Mouse (Mus musculus) ES-E14 (cell line): ENCODE data around the gene Tmem151a.

ENCODE experiments used
- CHD2 ChIP-seq: IDR thresholded peaks from 2 replicates; pipeline ENCODE4 v1.6.1; 2014; ENCODE audit warnings: mild to moderate bottlenecking, low read depth, low read length, inconsistent platforms
- HCFC1 ChIP-seq: IDR thresholded peaks from 2 replicates; pipeline ENCODE4 v1.6.1; 2012; ENCODE audit warnings: low read length, inconsistent platforms, borderline replicate concordance; ENCODE audit not compliant: insufficient read depth
- ZC3H11A ChIP-seq: IDR thresholded peaks from 2 replicates; pipeline ENCODE4 v1.6.1; 2012; ENCODE audit warnings: low read depth, mild to moderate bottlenecking, inconsistent platforms, low read length, borderline replicate concordance
- ZNF384 ChIP-seq: IDR thresholded peaks from 2 replicates; pipeline ENCODE4 v1.6.1; 2012; ENCODE audit warnings: low read depth, low read length, inconsistent platforms

DNA sequence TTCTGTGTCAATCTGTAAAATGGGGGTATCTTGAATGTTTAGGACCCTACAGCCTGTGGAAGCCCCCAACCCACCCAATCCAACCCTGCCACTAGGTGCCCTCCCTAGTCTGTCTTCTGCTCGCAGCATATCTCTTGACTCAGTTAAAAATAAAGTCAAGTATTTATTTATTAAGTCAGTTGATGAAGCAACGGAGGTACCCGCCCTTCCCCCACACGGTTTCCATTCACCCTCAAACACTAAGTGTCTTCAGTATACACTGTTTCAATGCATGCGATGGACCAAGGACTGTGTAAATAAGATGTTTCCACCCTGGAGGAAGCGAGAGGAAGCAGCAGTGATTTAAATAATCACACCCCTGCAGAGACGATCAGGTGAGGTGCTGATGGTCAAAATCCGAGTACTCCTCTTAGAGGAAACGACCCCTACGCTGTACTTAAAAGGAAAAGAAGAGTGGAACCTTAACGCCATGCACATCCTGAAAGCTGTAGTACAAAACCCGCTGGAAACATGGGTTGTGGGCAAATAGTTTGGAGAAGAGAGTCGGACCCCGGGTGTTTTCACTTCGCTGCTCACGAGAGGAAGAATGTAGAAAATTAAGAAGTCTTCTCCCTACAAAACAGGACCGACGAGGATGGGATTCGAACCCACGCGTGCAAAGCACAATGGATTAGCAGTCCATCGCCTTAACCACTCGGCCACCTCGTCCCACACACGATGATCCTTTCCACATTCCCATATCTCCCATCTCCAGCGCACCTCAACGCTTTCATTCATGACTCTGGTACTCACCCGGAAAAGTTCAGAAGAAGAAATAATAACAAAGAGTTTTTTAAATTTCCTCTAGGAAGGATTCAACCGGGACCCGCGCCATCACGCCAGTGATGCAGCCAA lies 47.4 kb downstream of the Tmem151a start:
- TF ChIP-seq ZC3H11A (no peak), ZNF384 (no peak), HCFC1 (no peak), CHD2 (no peak)
